Mouse (Mus musculus): ENCODE results near the gene Traf3. TPM values are rescaled to one million over a fixed set of nuclear protein-coding genes. Genes with fewer than 3 reads are reported as not detected.

Traf3 gene
- total RNA-seq, 2 experiments from 2014 or later: 12.4 to 15.5 TPM

- intact Hi-C loops (cut with DNase I): no loop called here
- DNase-seq: no peak
Observed at GRCm38 (mm10) chr12:111152579-111152978, 13.6 kb upstream of the Traf3 start.

GRCm38 (mm10) chr12:111152981-111153710, 13.0 kb upstream of the Traf3 start:
- DNase-seq: no peak

GRCm38 (mm10) chr12:111153946-111154345, 12.2 kb upstream of the Traf3 start:
- intact Hi-C loops (cut with DNase I): no loop called here
- no peak for DNase-seq

More at GRCm38 (mm10) chr12:111152981-111153710, 13.0 kb upstream of the Traf3 start:
- intact Hi-C loops (cut with DNase I): no loop called here

- DNase-seq: no peak
- intact Hi-C loops (cut with DNase I): no loop called here
Observed at GRCm38 (mm10) chr12:111154641-111155040, 11.5 kb upstream of the Traf3 start.

GRCm38 (mm10) chr12:111155756-111156155, 10.4 kb upstream of the Traf3 start:
- intact Hi-C loops (cut with DNase I): no loop called here
- DNase-seq: no peak

GRCm38 (mm10) chr12:111159659-111160428, 6.3 kb upstream of the Traf3 start:
- intact Hi-C loops (cut with DNase I): no loop called here
- DNase-seq: peak in 1 of 2 experiments; percentile 27

- intact Hi-C loops (cut with DNase I): no loop called here
- no peak for DNase-seq
Observed at GRCm38 (mm10) chr12:111160871-111161270, 5.3 kb upstream of the Traf3 start.

GRCm38 (mm10) chr12:111161943-111162311, 4.2 kb upstream of the Traf3 start:
- DNase-seq: no peak
- intact Hi-C loops (cut with DNase I): no loop called here

DNA sequence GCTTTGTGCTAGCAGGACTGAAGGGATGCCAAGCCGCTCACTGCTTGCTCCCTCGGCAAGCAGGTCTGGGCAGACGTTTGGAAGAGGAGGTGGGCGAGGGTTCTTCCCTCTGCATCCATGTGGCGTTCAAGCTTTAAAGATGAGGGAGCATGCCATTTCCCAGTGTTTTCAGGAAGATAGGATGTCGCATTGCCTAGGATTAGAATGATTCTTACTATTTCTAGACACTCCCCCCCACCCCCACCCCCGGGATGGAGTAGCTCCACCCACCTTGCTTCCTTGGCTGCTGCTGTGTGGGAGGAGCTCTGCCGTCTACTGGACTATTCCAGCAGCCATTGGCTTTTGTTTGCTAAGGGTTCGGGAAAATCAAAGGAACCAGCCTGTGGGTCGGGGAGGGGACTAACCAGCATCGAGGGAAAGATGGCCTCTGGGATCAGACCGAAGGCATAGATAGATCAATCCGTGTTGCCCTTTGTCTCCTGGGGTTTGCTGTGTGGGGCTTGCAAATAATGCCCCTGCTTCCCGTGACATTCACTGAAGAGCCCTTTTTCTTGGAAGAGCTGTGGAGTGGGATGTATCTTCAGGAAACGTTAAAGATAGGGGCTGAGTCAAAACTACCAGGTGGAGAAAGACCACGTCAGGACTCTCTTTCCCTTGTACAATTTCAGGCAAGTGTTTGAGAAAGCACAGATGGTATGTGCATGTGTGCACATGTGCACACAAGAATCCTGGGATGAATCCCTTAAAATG, 3.7 kb upstream of the Traf3 start:
- intact Hi-C loops (cut with DNase I): no loop called here
- DNase-seq: peak; percentile 26 to 49

- peak; percentile 85 to 90 for DNase-seq
- intact Hi-C loops (cut with DNase I): no loop called here
Observed at GRCm38 (mm10) chr12:111164310-111164751, 1.8 kb upstream of the Traf3 start.

DNA sequence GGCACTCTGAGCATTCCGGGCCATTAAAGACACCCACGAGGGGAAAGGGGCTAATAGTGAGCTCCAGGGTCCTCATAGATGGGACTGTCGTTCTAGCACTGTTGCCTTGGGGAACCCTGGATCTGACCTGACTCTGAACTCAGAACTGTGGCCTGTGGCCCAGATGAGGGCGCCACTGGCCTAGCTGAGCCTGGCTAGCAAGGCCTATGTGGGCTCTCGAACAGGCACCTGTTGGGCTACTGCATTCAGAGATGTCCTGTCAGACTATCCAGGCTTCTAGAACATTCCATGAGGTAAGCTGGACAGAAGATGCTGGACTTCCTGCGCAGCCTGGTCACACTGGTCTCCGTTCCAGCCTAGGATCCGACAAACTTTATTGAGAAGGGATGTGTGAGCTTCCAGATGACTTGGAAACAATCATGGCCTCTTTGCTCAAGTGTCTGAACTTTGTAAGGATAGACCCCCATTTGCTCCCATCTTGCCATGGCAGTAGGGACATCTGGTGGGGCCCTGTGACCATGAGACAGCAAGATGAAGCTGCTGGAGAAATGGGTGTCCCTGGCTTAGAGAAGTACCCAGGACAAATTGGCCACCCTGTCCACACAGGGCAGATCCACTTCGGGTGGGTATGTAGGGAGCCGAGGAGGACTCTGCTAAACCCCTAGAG, 891 bp upstream of the Traf3 start:
- intact Hi-C loops (cut with DNase I): loop anchor here (5.0 kb wide), 1 partner anchor 78 kb away; no protein-coding TSS in a partner anchor
- peak; percentile 29 to 50 for DNase-seq

GRCm38 (mm10) chr12:111166681-111167289, 615 bp downstream of the Traf3 start:
- intact Hi-C loops (cut with DNase I): loop anchor here (5.0 kb wide), 1 partner anchor 79 kb away; no protein-coding TSS in a partner anchor
- DNase-seq: peak; percentile 39 to 50

DNA sequence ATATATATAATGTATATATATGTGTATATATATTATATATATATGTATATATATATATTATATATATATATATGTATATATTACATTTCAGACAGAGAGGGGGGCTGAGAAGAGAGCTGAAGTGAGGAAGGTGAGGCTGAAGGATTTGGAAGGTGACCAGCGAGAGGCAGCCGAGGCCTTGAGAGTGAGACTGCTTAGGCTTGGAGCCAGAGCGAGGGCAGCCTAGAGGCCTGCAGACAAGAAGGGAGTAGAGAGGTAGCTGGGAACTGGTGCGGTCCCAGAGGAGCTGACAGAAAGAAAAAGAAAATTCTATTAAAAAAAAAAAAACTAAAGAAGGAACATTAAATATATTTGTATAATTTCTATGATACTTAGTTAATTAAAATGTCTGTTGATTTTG, 2.7 kb downstream of the Traf3 start:
- no peak for DNase-seq
- intact Hi-C loops (cut with DNase I): loop anchor here (5.0 kb wide), 1 partner anchor 82 kb away; no protein-coding TSS in a partner anchor

DNA sequence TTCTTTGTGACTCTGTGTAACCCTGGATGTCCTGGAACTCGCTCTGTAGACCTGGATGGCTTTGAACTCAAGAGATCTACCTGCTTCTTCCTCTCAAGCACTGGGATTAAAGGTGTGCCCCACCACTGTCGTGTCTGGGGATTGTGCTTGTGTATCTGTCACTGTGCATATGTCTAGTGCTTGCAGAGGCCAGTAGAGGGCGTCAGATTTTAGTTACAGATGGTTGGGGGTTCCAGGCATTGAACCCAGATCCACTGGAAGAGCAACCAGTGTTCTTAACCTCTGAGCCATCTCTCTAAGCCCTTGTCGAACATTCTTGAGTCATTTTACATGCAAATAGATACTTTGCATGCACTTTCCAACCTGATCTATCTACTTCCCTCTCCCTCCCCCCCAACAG, 12.6 kb downstream of the Traf3 start:
- no peak for DNase-seq
- intact Hi-C loops (cut with DNase I): no loop called here

- intact Hi-C loops (cut with DNase I): no loop called here
- DNase-seq: no peak
Observed at GRCm38 (mm10) chr12:111181848-111182247, 15.7 kb downstream of the Traf3 start.

DNA sequence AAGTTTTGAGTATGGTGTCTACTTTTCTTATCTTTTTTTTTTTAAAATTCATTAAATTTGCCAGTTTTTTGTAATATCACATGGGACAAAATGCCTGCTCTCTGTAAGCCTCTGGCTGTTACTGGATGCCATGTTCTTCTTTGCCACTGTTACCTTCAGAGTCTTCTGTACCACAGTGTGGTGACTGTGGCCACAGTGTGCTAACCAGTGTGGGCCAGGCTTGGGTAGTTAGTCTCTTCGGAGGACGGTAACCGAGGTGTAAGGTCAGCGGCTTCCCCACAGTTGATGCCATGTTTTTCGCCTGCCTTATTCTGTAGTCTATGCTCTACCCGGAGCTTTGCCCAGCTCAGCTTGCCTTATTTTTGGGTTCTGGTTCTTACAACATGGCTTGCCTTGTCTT, 16.2 kb downstream of the Traf3 start:
- DNase-seq: no peak
- intact Hi-C loops (cut with DNase I): no loop called here

GRCm38 (mm10) chr12:111184476-111184875, 18.3 kb downstream of the Traf3 start, which contains the start of gene 4930595D18Rik:
Gene 4930595D18Rik, minus strand, starts transcription at chr12:111184491.
- DNase-seq: no peak
- intact Hi-C loops (cut with DNase I): no loop called here

GRCm38 (mm10) chr12:111186986-111187385, 20.8 kb downstream of the Traf3 start:
- no peak for DNase-seq
- intact Hi-C loops (cut with DNase I): no loop called here

DNA sequence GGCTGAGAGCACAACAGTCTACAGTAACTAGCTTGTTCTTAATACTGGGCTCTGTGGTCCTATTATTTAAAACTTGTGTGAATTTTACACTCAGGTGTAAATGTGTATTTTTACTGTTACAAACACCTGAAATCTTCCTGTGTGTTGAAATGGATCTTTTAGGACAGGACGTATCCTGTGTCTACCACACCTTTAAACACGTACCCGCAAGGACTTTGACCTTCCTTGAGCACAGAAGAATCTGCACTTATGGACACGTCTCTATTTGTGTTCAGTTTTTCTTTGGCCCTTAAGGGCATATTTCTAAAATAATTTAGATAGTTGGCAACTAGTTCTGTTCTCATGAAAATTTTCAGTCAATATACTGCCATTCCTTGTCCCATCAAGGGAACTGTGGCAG, 22.1 kb downstream of the Traf3 start:
- DNase-seq: no peak
- intact Hi-C loops (cut with DNase I): no loop called here

DNA sequence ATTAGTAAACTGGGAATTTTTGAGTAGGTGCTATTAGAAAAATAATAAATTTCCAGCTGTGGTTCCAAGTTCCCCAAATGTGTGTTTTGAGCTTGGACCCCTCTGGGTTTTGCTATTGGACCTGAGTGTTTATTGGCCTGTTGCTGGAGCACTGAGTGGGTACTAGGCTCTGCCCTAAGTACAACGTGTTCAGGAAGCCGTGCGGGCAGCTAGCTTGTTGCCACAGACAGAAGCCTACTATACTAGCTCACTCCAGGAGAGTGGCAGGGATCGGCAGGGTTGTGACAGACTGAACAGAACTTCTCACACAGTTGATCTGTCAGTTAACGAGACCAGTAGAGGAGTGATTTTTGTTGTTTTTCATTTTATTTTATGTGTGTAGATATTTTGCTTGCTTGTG, 24.2 kb downstream of the Traf3 start:
- no peak for DNase-seq
- intact Hi-C loops (cut with DNase I): no loop called here
